Mouse (Mus musculus): Measurements from ENCODE around the gene Adgre4. TPM values are rescaled to one million over a fixed set of nuclear protein-coding genes. Genes with fewer than 3 reads are reported as not detected.
"Not testable (repeated sequence)": the region's sequence is repeated elsewhere in the genome, so short reads cannot be mapped to it uniquely, and the experiment has no call there.

Gene Adgre4
- polyA plus RNA-seq, 1 experiment from 2014 or later: 1.1 TPM

DNA sequence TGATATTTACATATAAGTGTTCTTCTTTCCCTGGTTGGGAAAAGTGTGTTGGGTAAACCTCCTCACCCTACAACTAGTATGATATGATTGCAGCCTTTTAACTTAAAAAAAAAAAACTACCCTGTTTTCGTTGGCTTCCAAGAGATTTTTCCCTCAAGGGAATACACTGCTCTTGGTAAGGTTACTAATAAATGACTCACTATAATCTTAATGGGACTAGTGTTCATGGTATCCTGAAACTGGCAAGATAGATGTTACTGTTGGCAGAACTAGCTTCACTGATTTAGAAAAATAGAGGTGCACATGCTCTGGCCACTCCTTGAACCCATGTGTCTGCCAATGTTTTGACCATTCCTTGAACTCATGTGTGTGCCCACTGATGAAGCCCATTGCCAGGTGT, 71.8 kb downstream of the Adgre4 start:
- ATAC-seq (ENCODE audit: low read depth) (no peak), DNase-seq (no peak)
- Histone ChIP-seq H3K4me1 (replicated peaks) (no peaks in the 10 kb centered on the region), H3K4me2 (no peak overlapping the region), H3K27me3 (no peaks in the 10 kb centered on the region), H3K27ac (no peak overlapping the region), H3K36me3 (no peaks in the 10 kb centered on the region), H3K4me3 (replicated peaks) (no peak overlapping the region), H3K9ac (no peak overlapping the region), H3K9me3 (replicated peaks) (no peaks in the 10 kb centered on the region)
- 54% methylated on average over 1 of the region's 1 CpGs for WGBS (ENCODE audit: insufficient replicate concordance)

DNA sequence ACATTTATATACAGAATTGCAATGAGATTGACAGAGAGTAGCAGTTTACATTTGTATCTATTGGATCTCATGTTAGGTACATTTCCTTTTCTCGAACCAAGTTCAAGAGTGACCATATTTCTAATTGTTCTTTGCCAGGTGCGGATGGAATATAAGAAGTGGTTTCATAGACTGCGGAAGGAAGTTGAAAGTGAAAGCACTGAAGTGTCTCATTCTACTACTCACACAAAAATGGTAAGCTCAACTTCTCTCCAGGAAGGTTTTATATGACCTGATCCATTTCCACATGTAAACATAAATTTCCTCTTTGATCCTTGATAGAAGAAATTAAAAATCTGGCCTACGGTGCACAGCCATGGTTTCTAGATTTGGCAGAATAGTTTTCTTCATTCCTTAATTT, 93.3 kb downstream of the Adgre4 start:
- Histone ChIP-seq H3K4me2 (no peak overlapping the region), H3K36me3 (no peaks in the 10 kb centered on the region), H3K9ac (no peak overlapping the region), H3K4me1 (replicated peaks) (no peaks in the 10 kb centered on the region), H3K9me3 (replicated peaks) (no peaks in the 10 kb centered on the region), H3K27me3 (no peaks in the 10 kb centered on the region), H3K4me3 (replicated peaks) (no peak overlapping the region), H3K27ac (no peak overlapping the region)
- no peak for ATAC-seq (ENCODE audit: low read depth)
- WGBS (ENCODE audit: insufficient replicate concordance): 74% methylated on average over 4 of the region's 4 CpGs
- DNase-seq: no peak

DNA sequence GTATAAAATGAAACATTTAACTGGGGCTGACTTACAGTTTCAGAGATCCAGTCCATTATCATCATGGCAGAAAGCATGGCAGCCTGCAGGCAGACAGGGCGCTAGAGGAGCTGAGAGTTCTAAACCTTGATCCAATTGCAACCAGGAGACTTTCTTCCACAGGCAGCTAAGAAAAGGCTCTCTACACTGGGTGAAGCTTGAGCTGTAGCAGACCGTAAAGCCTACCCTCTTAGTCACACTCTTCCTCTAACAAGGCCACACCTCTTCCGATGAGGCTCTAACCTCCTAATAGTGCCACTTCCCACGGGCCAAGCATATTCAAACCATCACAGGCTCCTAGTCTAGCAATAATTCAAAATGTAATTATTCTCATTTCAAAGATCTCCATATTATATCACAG, 127.4 kb downstream of the Adgre4 start:
- ATAC-seq (ENCODE audit: low read depth) (no peak), DNase-seq (no peak)
- H3K9me3 ChIP-seq (replicated peaks): no peaks in the 10 kb centered on the region
- H3K36me3 ChIP-seq: no peaks in the 10 kb centered on the region
- H3K9ac ChIP-seq: no peak overlapping the region
- WGBS (ENCODE audit: insufficient replicate concordance): 81% methylated on average over 4 of the region's 4 CpGs
- H3K4me3 ChIP-seq (replicated peaks): no peak overlapping the region
- H3K4me2 ChIP-seq: no peak overlapping the region
- H3K4me1 ChIP-seq (replicated peaks): peaks cover 19% of the 10 kb centered on the region
- H3K27me3 ChIP-seq: 0 out of 2 replicates have a peak, but pooled peaks cover 3% of the 10 kb centered on the region
- no peak overlapping the region for H3K27ac ChIP-seq

DNA sequence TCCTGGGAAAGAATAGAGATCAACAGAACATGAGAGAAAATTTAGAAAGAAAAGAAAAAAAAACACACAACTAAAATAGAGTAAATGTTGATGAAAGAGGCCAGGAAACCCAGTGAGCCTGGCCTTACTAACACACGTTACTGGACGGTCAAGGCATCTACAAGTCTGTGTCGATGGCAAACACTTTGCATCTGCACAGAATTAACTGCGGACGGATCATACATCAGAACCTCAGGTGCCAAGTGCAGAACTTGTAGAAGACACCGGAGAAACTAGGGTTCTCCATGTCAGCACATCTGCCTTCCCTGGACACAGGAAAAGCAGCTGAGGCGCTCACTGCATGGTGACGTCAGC, 128.5 kb downstream of the Adgre4 start:
- peak overlapping the region; percentile 44 for H3K27ac ChIP-seq
- H3K9me3 ChIP-seq (replicated peaks); ATAC-seq (ENCODE audit: low read depth); DNase-seq; H3K27me3 ChIP-seq; H3K36me3 ChIP-seq: not testable (repeated sequence)
- 2% methylated on average over 7 of the region's 8 CpGs for WGBS (ENCODE audit: insufficient replicate concordance)
- peak overlapping the region; percentile 69 for H3K9ac ChIP-seq
- H3K4me1 ChIP-seq (replicated peaks): peaks cover 19% of the 10 kb centered on the region
- peak overlapping the region; percentile 64 for H3K4me3 ChIP-seq (replicated peaks)
- H3K4me2 ChIP-seq: peak overlapping the region; percentile 65

DNA sequence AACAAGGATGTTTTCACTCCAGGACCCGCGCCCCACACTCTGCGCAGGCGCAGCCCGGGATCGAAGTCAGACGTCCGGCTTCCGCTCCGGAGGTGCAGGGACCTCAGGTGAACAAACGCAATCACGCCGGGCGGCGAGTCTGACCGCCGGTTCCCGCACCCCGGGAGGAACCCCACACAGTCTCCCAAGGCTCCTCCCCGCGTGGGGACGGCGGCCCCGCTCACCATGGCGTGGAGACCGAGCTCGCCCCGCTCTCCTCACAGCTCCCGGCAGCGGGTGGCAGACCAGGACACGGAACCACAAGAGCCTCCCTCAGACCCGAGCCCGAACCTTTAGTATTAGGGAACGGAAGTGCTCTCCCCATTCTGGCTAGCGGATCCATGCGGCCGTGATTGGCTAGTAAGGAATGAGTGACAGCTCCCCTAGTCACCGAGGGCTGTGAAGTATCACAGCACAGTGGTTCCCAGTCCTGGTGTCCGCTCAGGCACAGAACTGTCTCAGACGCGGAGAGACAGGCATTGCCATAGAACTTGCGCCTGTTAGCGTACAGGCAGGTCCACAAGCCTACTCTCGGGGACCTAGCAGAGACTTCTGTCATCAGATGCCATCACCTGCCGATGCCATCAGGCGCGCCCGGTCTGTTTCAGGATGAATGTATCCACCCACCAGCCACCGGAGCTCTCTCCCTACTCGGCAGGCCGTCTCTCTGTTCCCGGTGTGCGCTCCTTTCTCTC, 129.0 kb downstream of the Adgre4 start, which contains the start of gene Zfp119a:
TSS of gene Zfp119a (minus strand) at position 295 of the 734 bp plus-strand sequence.
- H3K4me2 ChIP-seq: peak within 1 kb of the TSS; percentile 65
- not testable (repeated sequence) for H3K27me3 ChIP-seq; H3K36me3 ChIP-seq; H3K9me3 ChIP-seq (replicated peaks)
- H3K4me3 ChIP-seq (replicated peaks): peak within 1 kb of the TSS; percentile 64
- H3K4me1 ChIP-seq (replicated peaks): peaks cover 19% of the 10 kb centered on the region
- H3K9ac ChIP-seq: peak within 1 kb of the TSS; percentile 69
- under 1% methylated on average over 43 of the region's 53 CpGs for WGBS (ENCODE audit: insufficient replicate concordance)
- peak; percentile 98 for ATAC-seq (ENCODE audit: low read depth)
- H3K27ac ChIP-seq: peak within 1 kb of the TSS; percentile 69
- peak; percentile 78 for DNase-seq

DNA sequence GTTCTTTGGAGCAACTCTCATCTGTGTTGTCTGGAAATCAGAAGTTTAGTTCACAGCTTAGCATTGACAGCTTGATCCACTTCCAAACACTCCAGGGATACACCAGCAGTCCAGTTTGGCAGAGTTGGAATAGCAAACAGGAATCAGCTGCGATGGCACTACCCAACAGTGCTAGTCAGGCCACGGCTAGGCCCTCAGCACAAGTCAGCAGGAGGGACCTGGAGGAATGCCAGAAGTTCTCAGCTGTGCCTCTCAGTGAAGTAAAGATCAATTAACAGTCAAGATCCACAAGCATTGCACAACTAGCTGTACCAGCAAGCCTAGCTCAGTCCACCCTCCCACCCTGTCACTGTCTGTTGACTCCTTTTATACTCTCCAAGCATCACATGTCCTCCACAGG, 133.8 kb downstream of the Adgre4 start:
- H3K9ac ChIP-seq: no peak overlapping the region
- H3K4me1 ChIP-seq (replicated peaks): peaks cover 6% of the 10 kb centered on the region
- H3K9me3 ChIP-seq (replicated peaks): no peaks in the 10 kb centered on the region
- no peak overlapping the region for H3K4me2 ChIP-seq
- no peak overlapping the region for H3K27ac ChIP-seq
- DNase-seq (no peak), ATAC-seq (ENCODE audit: low read depth) (no peak)
- 41% methylated on average over 2 of the region's 2 CpGs for WGBS (ENCODE audit: insufficient replicate concordance)
- H3K4me3 ChIP-seq (replicated peaks): no peak overlapping the region
- H3K36me3 ChIP-seq: no peaks in the 10 kb centered on the region
- H3K27me3 ChIP-seq: peaks cover 18% of the 10 kb centered on the region

DNA sequence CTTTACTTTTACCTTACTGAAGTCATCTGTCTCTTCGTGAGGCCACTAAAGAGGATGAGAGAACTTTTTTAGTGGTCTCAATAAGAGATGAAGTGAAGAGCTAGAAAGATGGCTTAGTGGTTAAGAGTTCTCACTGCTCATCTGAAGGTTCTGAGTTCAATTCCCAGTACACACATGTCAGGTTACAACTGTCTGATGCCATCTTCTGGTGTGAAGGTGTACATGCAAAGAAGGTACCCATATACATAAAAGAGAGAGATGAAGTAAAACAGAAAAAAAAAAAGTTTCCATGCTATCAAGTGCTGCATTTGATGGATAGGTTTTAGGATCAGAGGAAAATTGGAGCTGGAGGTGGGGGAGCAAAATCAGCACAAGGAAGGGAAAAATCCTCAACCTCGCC, 135.1 kb downstream of the Adgre4 start:
- 38% methylated on average over 2 of the region's 2 CpGs for WGBS (ENCODE audit: insufficient replicate concordance)
- H3K27ac ChIP-seq: no peak overlapping the region

DNA sequence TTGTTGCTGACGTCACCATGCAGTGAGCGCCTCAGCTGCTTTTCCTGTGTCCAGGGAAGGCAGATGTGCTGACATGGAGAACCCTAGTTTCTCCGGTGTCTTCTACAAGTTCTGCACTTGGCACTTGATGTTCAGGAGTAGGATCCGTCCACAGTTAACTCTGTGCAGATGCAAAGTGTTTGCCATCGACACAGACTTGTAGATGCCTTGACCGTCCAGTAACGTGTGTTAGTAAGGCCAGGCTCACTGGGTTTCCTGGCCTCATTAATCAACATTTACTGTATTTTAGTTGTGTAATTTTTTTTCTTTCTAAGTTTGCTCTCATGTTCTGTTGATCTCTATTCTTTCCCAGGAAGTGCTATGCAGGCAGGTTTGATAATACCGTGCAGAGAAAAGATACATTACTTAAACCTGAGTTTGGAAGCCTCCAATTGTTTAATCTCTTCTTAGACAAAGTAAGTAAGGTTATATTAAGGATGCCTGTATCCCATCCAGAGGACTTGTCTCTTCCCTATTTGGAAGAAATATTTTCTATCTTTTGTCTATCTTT, 142.7 kb downstream of the Adgre4 start:
- not testable (repeated sequence) for H3K27me3 ChIP-seq; H3K9me3 ChIP-seq (replicated peaks); DNase-seq; ATAC-seq (ENCODE audit: low read depth)
- Histone ChIP-seq H3K36me3 (peaks cover 19% of the 10 kb centered on the region), H3K4me3 (replicated peaks) (peak overlapping the region; percentile 64), H3K4me1 (replicated peaks) (peaks cover 14% of the 10 kb centered on the region), H3K9ac (peak overlapping the region; percentile 72), H3K4me2 (peak overlapping the region; percentile 67), H3K27ac (peak overlapping the region; percentile 83)
- 7% methylated on average over 6 of the region's 8 CpGs for WGBS (ENCODE audit: insufficient replicate concordance)

More for the DNA sequence above, 135.1 kb downstream of the Adgre4 start:
- no peak for ATAC-seq (ENCODE audit: low read depth)
- H3K9ac ChIP-seq: no peak overlapping the region
- no peak overlapping the region for H3K4me3 ChIP-seq (replicated peaks)
- H3K4me2 ChIP-seq: no peak overlapping the region
- H3K27me3 ChIP-seq: peaks cover 21% of the 10 kb centered on the region
- no peaks in the 10 kb centered on the region for H3K36me3 ChIP-seq
- no peak for DNase-seq
- H3K9me3 ChIP-seq (replicated peaks): no peaks in the 10 kb centered on the region
- peaks cover under 1% of the 10 kb centered on the region for H3K4me1 ChIP-seq (replicated peaks)

DNA sequence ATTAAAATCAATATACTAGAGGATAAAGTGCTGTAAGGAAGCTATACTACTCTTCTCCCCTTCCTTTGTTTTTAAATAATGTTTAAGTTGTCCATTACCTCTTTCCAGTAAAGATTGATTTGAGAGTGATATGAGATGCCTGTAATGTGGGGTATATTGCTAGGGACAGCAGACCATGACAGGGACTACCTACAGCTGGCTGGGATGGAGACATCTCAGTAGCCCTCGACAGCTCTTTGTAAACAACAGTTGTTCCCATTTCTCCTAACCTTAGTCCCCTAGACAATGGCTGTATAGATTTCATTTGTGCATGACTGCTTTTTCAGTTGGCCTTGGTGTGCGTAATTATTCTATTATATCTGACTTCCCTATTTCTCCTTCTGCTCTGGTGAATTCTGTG, 153.3 kb downstream of the Adgre4 start:
- H3K4me1 ChIP-seq (replicated peaks): peaks cover 3% of the 10 kb centered on the region; the same call in 1 of the 2 replicates
- no peak overlapping the region for H3K27ac ChIP-seq
- ATAC-seq (ENCODE audit: low read depth) (no peak), DNase-seq (no peak)
- H3K27me3 ChIP-seq: no peaks in the 10 kb centered on the region
- H3K9ac ChIP-seq: no peak overlapping the region
- H3K9me3 ChIP-seq (replicated peaks): peaks cover 2% of the 10 kb centered on the region; the same call in 1 of the 2 replicates
- H3K36me3 ChIP-seq: peaks cover 8% of the 10 kb centered on the region
- WGBS (ENCODE audit: insufficient replicate concordance): 40% methylated on average over 2 of the region's 2 CpGs
- no peak overlapping the region for H3K4me2 ChIP-seq
- H3K4me3 ChIP-seq (replicated peaks): no peak overlapping the region

Other genes starting within 250 kb of the Adgre4 start
- gene Vmn2r118, start 124.8 kb upstream of the Adgre4 start, polyA plus RNA-seq (2015; fragmentation: Nextera tagmentation; extraction: Ambion mirVana): not detected in 2 replicates
- gene Pot1b, start 37.4 kb upstream of the Adgre4 start, polyA plus RNA-seq (2015; fragmentation: Nextera tagmentation; extraction: Ambion mirVana): 5.2 and 6.1 TPM in 2 replicates
- 2.1 and 3.1 TPM in 2 replicates for gene Zfp119a, start 128.9 kb downstream of the Adgre4 start, polyA plus RNA-seq (2015; fragmentation: Nextera tagmentation; extraction: Ambion mirVana)
- gene Zfp959, start 142.1 kb downstream of the Adgre4 start, polyA plus RNA-seq (2015; fragmentation: Nextera tagmentation; extraction: Ambion mirVana): 6.5 and 7.7 TPM in 2 replicates
- 2.4 and 2.6 TPM in 2 replicates for gene Zfp119b, start 199.5 kb downstream of the Adgre4 start, polyA plus RNA-seq (2015; fragmentation: Nextera tagmentation; extraction: Ambion mirVana)
- 4.6 and 5.0 TPM in 2 replicates for gene Ebi3, start 202.7 kb downstream of the Adgre4 start, polyA plus RNA-seq (2015; fragmentation: Nextera tagmentation; extraction: Ambion mirVana)
- gene Yju2, start 209.1 kb downstream of the Adgre4 start, polyA plus RNA-seq (2015; fragmentation: Nextera tagmentation; extraction: Ambion mirVana): 11.4 and 12.7 TPM in 2 replicates
- 0.22 and 0.34 TPM in 2 replicates for gene Shd, start 220.5 kb downstream of the Adgre4 start, polyA plus RNA-seq (2015; fragmentation: Nextera tagmentation; extraction: Ambion mirVana)
- 0.56 and 0.69 TPM in 2 replicates for gene Fsd1, start 236.5 kb downstream of the Adgre4 start, polyA plus RNA-seq (2015; fragmentation: Nextera tagmentation; extraction: Ambion mirVana)

Data from liver, embryonic 13.5 days (tissue).